Mouse (Mus musculus): ENCODE measurements around the gene Naip1.
"Not testable (repeated sequence)": the region's sequence is repeated elsewhere in the genome, so short reads cannot be mapped to it uniquely, and the experiment has no call there.

Naip1 gene

DNA sequence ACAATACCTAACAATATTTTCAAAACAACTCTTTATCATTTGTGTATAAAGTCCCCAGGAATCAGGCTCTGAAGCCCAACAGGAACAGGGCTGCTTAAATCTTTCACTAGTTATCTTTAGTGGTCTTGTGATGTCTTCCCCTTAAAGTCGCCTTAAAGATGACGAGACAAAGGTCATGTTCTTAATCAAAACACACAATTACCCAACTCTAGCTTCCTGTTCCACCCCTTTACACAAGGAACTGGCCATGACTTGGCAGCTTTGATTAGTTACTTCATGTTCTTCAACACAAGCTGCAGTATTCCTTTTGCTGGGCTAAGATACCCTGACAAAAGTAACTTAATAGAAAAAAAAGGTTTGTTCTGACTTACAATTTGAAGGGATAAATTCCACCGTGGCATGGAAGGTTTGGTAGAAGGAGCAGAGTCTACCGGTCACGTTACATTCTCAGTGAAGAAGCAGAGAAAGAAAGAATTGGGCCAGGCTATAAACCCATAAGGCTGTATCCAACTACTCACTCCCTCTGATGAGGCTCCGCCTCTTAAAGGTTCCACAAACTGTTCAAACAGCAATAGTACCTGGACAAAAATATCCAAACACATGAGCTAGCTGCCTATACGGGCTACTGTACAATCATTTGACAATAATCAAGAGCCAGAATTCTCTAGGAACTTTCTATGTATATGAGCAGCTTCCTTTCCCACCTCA lies 49.6 kb downstream of the Naip1 start:
- not testable (repeated sequence) for DNase-seq (ENCODE audit: low read depth, low spot score)

DNA sequence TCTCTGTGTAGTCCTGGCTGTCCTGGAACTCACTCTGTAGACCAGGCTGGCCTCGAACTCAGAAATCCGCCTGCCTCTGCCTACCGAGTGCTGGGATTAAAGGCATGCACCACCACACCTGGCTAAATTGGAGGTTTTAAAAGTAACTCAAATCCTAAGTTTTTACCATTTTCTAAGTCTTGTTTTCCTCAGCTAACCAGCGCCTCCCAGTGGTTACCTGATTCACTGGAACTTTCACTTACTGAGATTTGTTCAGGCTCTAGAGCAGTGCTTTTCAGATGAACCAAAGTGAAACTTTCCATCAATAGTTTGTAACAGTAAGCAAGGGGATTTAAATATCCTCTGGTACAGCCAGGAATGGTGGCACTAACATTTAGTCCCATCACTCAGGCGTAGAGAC lies 61.6 kb downstream of the Naip1 start:
- not testable (repeated sequence) for DNase-seq (ENCODE audit: low read depth, low spot score)

DNA sequence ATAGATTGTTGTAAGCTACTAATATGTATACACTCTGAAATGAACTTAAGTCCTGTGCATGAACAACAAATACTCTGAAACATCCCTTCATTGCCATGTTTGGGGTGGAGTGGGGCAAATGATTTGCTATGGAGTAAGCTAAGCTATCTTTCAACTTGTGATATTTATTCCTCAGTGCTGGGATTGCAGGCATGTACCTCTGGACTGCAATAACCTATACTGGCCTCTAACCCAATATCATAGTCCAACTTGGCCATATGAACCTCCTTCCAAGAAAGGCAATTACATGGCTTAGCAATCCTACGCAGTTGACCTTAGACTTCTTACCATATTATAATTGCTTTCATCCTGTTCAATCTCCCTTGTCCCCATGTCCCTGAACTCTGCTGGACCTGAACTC lies 82.1 kb downstream of the Naip1 start:
- DNase-seq (ENCODE audit: low read depth, low spot score), result no peak

Data from WW6 (cell line).